Mouse (Mus musculus) cortical plate, adult 2 months (tissue): Measurements from ENCODE around the gene Wdr72.

Experiments used
- CTCF ChIP-seq: fragments of 200-500 bp; IDR thresholded peaks from 2 replicates; pipeline ENCODE4 v1.5.1; 2011; ENCODE audit warnings: mild to moderate bottlenecking, control low read depth, low read length; ENCODE audit not compliant: insufficient read depth; ENCODE audit errors: extremely low read depth
- POLR2A ChIP-seq: fragments of 200-500 bp; IDR thresholded peaks from 2 replicates; pipeline ENCODE4 v1.6.1; 2011; ENCODE audit warnings: mild to moderate bottlenecking, low read length, control low read depth; ENCODE audit not compliant: insufficient read depth; ENCODE audit errors: extremely low read depth

DNA sequence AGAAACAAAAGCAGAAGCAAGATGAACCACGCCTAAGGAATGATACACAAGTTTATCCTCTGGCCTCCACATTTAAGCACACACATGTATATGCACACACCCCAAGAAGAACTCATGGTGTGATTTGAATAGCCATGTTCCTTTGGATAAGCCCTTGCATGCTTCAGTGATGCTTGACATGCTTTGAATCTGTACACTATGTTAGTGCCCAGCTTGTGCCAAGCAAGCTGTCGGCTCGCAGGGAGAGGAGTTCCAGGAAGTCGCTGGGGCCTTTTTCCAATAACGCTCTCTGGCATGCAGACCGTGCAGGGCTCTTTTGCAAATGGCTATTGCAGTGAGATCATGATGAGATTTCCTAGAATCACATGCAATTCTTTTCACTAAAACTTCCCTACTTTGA, 118.1 kb downstream of the Wdr72 start:
- TF ChIP-seq CTCF (no peak), POLR2A (no peak)
